Mouse (Mus musculus) midbrain, embryonic 11.5 days (tissue): ENCODE results near the gene Coro1a. TPM values are rescaled to one million over a fixed set of nuclear protein-coding genes. Genes with fewer than 3 reads are reported as not detected.
A peak's percentile ranks its signal among the peaks of the same experiment; 100 is the strongest.

Experiments
- ATAC-seq: fragments of 200-750 bp; cut with Nextera tagmentation; 2 replicates; pipeline ENCODE4 v1.8.0; 2017; ENCODE audit warnings: moderate TSS enrichment, moderate library complexity; ENCODE audit not compliant: low FRiP score
- DNase-seq: peaks from one replicate; pipeline ENCODE4 v3.0.0; 2015; ENCODE audit warnings: low spot score; ENCODE audit errors: missing footprints
- H3K27ac ChIP-seq: fragments of 300-500 bp; sonication (generic); 2 replicates; pipeline ENCODE4 v1.5.1; 2014; ENCODE audit warnings: low read depth, low read length
- H3K27me3 ChIP-seq: fragments of 300-500 bp; sonication (generic); 2 replicates; pipeline ENCODE4 v1.6.1; 2014; ENCODE audit warnings: mild to moderate bottlenecking, low read length, moderate library complexity, mixed read lengths; ENCODE audit not compliant: control insufficient read depth, insufficient read depth
- H3K36me3 ChIP-seq: fragments of 300-500 bp; sonication (generic); 2 replicates; pipeline ENCODE4 v1.6.1; 2014; ENCODE audit warnings: mild to moderate bottlenecking, low read length, moderate library complexity, mixed read lengths; ENCODE audit not compliant: control insufficient read depth, insufficient read depth
- H3K4me1 ChIP-seq: fragments of 300-500 bp; sonication (generic); 2 replicates; pipeline ENCODE4 v1.6.1; 2014; ENCODE audit warnings: low read length; ENCODE audit not compliant: control insufficient read depth, insufficient read depth
- H3K4me2 ChIP-seq: fragments of 300-500 bp; sonication (generic); 2 replicates; pipeline ENCODE4 v1.6.1; 2014; ENCODE audit warnings: mild to moderate bottlenecking, moderate library complexity
- H3K4me3 ChIP-seq: fragments of 300-500 bp; sonication (generic); 2 replicates; pipeline ENCODE4 v1.5.1; 2014; ENCODE audit warnings: low read depth, low read length
- H3K9ac ChIP-seq: fragments of 300-500 bp; sonication (generic); 2 replicates; pipeline ENCODE4 v1.6.1; 2014; ENCODE audit warnings: low read length
- H3K9me3 ChIP-seq: fragments of 300-500 bp; sonication (generic); 2 replicates; pipeline ENCODE4 v1.6.1; 2016; ENCODE audit warnings: low read length; ENCODE audit not compliant: control insufficient read depth
- WGBS: fragments of 180-500 bp; shearing (Covaris S2); extraction: QIAGEN DNeasy Blood & Tissue Kit; methylation state at CpG from one replicate; pipeline ENCODE4 v1.1.7; 2014; 5-methylcytosine and 5-hydroxymethylcytosine counted together
- polyA plus RNA-seq: library from polyadenylated mRNA; unstranded; fragments of >200 nt; fragmentation: Nextera tagmentation; extraction: Ambion mirVana; gene quantifications from 2 replicates; pipeline ENCODE4 v1.2.1, GENCODE M21; 2014

The Coro1a gene
- polyA plus RNA-seq, 1 experiment from 2014 or later, result 46.2 TPM

GRCm38 (mm10) chr7:126715679-126716078 is 8.1 kb upstream of the Coro1a start:
- DNase-seq, result no peak
- 85% methylated on average over 4 of the region's 4 CpGs for WGBS
- no peak overlapping the region for H3K4me2 ChIP-seq

GRCm38 (mm10) chr7:126711910-126712309 is 4.3 kb upstream of the Coro1a start:
- H3K36me3 ChIP-seq, result no peaks in the 10 kb centered on the region
- H3K4me3 ChIP-seq, result no peak overlapping the region
- no peak overlapping the region for H3K4me2 ChIP-seq
- WGBS, result 78% methylated on average over 3 of the region's 3 CpGs
- no peaks in the 10 kb centered on the region for H3K4me1 ChIP-seq
- no peak overlapping the region for H3K27ac ChIP-seq
- H3K27me3 ChIP-seq, result no peaks in the 10 kb centered on the region
- no peaks in the 10 kb centered on the region for H3K9me3 ChIP-seq
- ATAC-seq, result no peak
- H3K9ac ChIP-seq, result no peak overlapping the region
- DNase-seq, result no peak

More at GRCm38 (mm10) chr7:126715679-126716078, 8.1 kb upstream of the Coro1a start:
- H3K9ac ChIP-seq, result no peak overlapping the region
- H3K4me1 ChIP-seq, result no peaks in the 10 kb centered on the region
- H3K27ac ChIP-seq, result no peak overlapping the region
- H3K9me3 ChIP-seq, result no peaks in the 10 kb centered on the region
- H3K36me3 ChIP-seq, result no peaks in the 10 kb centered on the region
- H3K27me3 ChIP-seq, result no peaks in the 10 kb centered on the region
- no peak for ATAC-seq
- no peak overlapping the region for H3K4me3 ChIP-seq

- WGBS, result 86% methylated on average over 4 of the region's 4 CpGs
- Histone ChIP-seq H3K27ac (no peak overlapping the region), H3K36me3 (no peaks in the 10 kb centered on the region), H3K9ac (no peak overlapping the region), H3K27me3 (peaks cover under 1% of the 10 kb centered on the region; the same call in 1 of the 2 replicates), H3K4me3 (no peak overlapping the region), H3K4me2 (no peak overlapping the region), H3K9me3 (no peaks in the 10 kb centered on the region), H3K4me1 (0 out of 2 replicates have a peak, but pooled peaks cover 1% of the 10 kb centered on the region)
- ATAC-seq, result no peak
- DNase-seq, result no peak
These were observed 2.7 kb upstream of the Coro1a start for GRCm38 (mm10) chr7:126710266-126710665.

- Histone ChIP-seq H3K4me2 (no peak overlapping the region), H3K27me3 (peaks cover 6% of the 10 kb centered on the region; the same call in 1 of the 2 replicates), H3K4me3 (no peak overlapping the region), H3K9ac (no peak overlapping the region), H3K36me3 (no peaks in the 10 kb centered on the region), H3K4me1 (0 out of 2 replicates have a peak, but pooled peaks cover 5% of the 10 kb centered on the region), H3K27ac (no peak overlapping the region), H3K9me3 (no peaks in the 10 kb centered on the region)
- no peak for ATAC-seq
- no peak for DNase-seq
- WGBS, result 81% methylated on average over 10 of the region's 10 CpGs
These were observed 777 bp upstream of the Coro1a start for GRCm38 (mm10) chr7:126708175-126708952.

GRCm38 (mm10) chr7:126704121-126704980 is 3.2 kb downstream of the Coro1a start:
- peaks cover 11% of the 10 kb centered on the region for H3K27me3 ChIP-seq
- peak; percentile 81 for ATAC-seq
- H3K4me1 ChIP-seq, result 0 out of 2 replicates have a peak, but pooled peaks cover 10% of the 10 kb centered on the region

GRCm38 (mm10) chr7:126703757-126704077 is 3.9 kb downstream of the Coro1a start:
- Histone ChIP-seq H3K36me3 (no peaks in the 10 kb centered on the region), H3K27ac (no peak overlapping the region), H3K4me2 (peak overlapping the region; percentile 82), H3K4me1 (0 out of 2 replicates have a peak, but pooled peaks cover 10% of the 10 kb centered on the region), H3K4me3 (peak overlapping the region; percentile 49), H3K27me3 (peaks cover 11% of the 10 kb centered on the region), H3K9ac (peak overlapping the region; percentile 73; the same call in 1 of the 2 replicates), H3K9me3 (no peaks in the 10 kb centered on the region)
- 21% methylated on average over 7 of the region's 7 CpGs for WGBS
- DNase-seq (no peak), ATAC-seq (no peak)

More at GRCm38 (mm10) chr7:126704121-126704980, 3.2 kb downstream of the Coro1a start:
- peak overlapping the region; percentile 82 for H3K4me2 ChIP-seq
- DNase-seq, result peak; percentile 94
- H3K4me3 ChIP-seq, result peak overlapping the region; percentile 49
- H3K9ac ChIP-seq, result peak overlapping the region; percentile 73
- no peaks in the 10 kb centered on the region for H3K9me3 ChIP-seq
- 3% methylated on average over 39 of the region's 39 CpGs for WGBS
- H3K36me3 ChIP-seq, result no peaks in the 10 kb centered on the region
- no peak overlapping the region for H3K27ac ChIP-seq

GRCm38 (mm10) chr7:126702861-126703756 is 4.5 kb downstream of the Coro1a start:
- H3K9me3 ChIP-seq, result no peaks in the 10 kb centered on the region
- whole genome bisulfite sequencing, result 89% methylated on average over 12 of the region's 12 CpGs
- peak overlapping the region; percentile 73; the same call in 1 of the 2 replicates for H3K9ac ChIP-seq
- H3K36me3 ChIP-seq, result no peaks in the 10 kb centered on the region
- H3K27ac ChIP-seq, result no peak overlapping the region
- DNase-seq (no peak), ATAC-seq (no peak)
- peaks cover 11% of the 10 kb centered on the region for H3K27me3 ChIP-seq
- 0 out of 2 replicates have a peak, but pooled peaks cover 10% of the 10 kb centered on the region for H3K4me1 ChIP-seq
- peak overlapping the region; percentile 49 for H3K4me3 ChIP-seq
- peak overlapping the region; percentile 82 for H3K4me2 ChIP-seq

- no peaks in the 10 kb centered on the region for H3K9me3 ChIP-seq
- H3K4me2 ChIP-seq, result no peak overlapping the region
- no peak overlapping the region for H3K27ac ChIP-seq
- DNase-seq (no peak), ATAC-seq (no peak)
- H3K4me3 ChIP-seq, result no peak overlapping the region
- WGBS, result 82% methylated on average over 6 of the region's 6 CpGs
- H3K4me1 ChIP-seq, result 0 out of 2 replicates have a peak, but pooled peaks cover 10% of the 10 kb centered on the region
- no peak overlapping the region for H3K9ac ChIP-seq
- no peaks in the 10 kb centered on the region for H3K36me3 ChIP-seq
- peaks cover 11% of the 10 kb centered on the region for H3K27me3 ChIP-seq
These were observed 5.2 kb downstream of the Coro1a start for GRCm38 (mm10) chr7:126702358-126702757.
